Mouse (Mus musculus) gastrocnemius, adult 18-20 months (tissue): Measurements from ENCODE around the gene Hyal2. TPM values are rescaled to one million over a fixed set of nuclear protein-coding genes. Genes with fewer than 3 reads are reported as not detected.

Source experiments
- DNase-seq: peaks from one replicate; pipeline ENCODE4 v3.0.0; 2021; ENCODE audit warnings: low spot score
- long read RNA-seq, 2 experiments: library from polyadenylated mRNA; stranded (forward); transcript quantifications; one replicate each; pipeline ENCODE4 v2.0.0; 2021
- total RNA-seq, 2 experiments: library from RNA; stranded (reverse); gene quantifications; 2 replicates each; pipeline ENCODE4 v1.2.3; 2021

Gene Hyal2
- total RNA-seq: 10 to 100 TPM; 14.0 to 25.3 TPM
- long read RNA-seq, experiment 1, transcript Hyal2-201 (4 exons, 1,893 nt): major isoform, 16 of 19 reads
- long read RNA-seq, experiment 1, partial matches to known transcripts: 1 of 19 reads
- long read RNA-seq, experiment 1, other reads (novel, unspliced or antisense): 1 of 19 reads
- long read RNA-seq, experiment 2, transcript Hyal2-201 (4 exons, 1,893 nt): major isoform, 16 of 22 reads
- long read RNA-seq, experiment 2, partial matches to known transcripts: 3 of 22 reads
- long read RNA-seq, experiment 2, other reads (novel, unspliced or antisense): 2 of 22 reads

GRCm38 (mm10) chr9:107567702-107568319, at the start of gene Hyal2:
Gene Hyal2 (plus strand): TSS chr9:107567945.
- no peak for DNase-seq

GRCm38 (mm10) chr9:107520331-107520730, 47.4 kb upstream of the Hyal2 start:
- DNase-seq: no peak

- no peak for DNase-seq
Measured at GRCm38 (mm10) chr9:107521190-107521589, 46.6 kb upstream of the Hyal2 start.

DNA sequence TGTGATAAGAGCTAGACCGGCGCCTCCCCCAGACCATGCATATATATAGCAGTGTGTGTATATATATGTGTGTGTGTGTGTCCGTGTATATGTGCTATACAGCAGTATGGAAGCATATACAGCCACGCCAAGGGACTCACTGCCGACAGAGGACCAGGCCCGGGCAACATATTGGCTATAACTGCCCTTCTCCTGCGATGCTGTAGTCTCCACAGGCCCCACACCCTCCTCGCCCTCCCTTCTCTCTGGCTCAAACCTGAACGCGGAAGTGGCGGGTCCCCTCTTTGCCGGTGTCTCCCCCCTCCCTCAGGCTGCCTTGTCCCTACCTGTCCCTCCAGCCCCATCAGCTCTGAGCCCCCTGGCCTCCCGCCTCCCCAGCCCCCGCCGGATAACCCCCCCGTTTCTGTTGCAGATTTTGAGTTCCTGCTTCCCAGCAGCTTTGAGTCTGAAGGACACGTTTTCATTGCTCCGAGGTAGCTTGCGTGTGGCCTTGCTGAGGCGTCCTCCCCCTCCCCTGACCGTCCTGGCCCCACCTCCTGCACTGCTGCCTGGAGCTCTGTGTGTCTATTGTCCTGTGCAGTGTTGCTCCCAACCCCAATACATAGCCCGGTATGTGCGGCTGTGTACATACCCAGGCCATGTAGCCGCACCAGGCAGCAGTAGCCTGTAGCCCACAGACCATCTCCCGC, 45.9 kb upstream of the Hyal2 start:
- DNase-seq: no peak

GRCm38 (mm10) chr9:107522400-107522711, 45.4 kb upstream of the Hyal2 start:
- no peak for DNase-seq

- peak; percentile 74 for DNase-seq
Measured at GRCm38 (mm10) chr9:107526198-107527026, 41.3 kb upstream of the Hyal2 start.

DNA sequence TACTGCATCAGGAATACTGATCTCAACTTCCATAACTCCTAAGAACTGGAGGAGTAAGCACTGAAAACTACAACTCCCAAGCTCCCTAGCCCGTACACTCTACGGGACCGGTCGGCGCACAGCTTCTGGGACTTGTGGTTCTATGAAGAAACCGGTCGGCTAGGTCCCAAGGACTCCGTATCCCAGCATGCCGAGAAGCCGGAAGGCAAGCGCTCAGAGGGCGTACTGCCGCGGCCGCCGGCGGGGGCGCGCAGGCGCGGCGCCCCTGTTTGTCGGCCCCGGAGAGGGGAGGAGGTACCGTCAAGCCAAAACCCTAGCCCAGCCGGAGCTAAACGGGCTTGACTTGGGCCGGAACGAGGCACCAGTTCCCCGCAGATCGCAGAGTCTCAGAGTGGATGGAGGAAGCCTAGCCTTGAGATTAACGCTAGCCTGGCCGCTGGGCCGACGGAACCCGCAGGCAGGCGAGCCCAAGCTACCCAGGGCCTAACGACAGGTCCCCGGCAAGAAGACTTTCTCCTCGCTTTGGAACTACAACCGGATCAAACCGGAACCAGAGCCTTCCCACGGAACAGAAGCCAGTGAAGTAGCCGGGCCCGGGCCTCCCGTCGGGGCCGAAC, 33.8 kb upstream of the Hyal2 start, which contains the start of gene Tmem115:
Tmem115 (plus strand) TSS at position 155 of the 617 bp plus-strand sequence.
- peak; percentile 94 for DNase-seq

DNA sequence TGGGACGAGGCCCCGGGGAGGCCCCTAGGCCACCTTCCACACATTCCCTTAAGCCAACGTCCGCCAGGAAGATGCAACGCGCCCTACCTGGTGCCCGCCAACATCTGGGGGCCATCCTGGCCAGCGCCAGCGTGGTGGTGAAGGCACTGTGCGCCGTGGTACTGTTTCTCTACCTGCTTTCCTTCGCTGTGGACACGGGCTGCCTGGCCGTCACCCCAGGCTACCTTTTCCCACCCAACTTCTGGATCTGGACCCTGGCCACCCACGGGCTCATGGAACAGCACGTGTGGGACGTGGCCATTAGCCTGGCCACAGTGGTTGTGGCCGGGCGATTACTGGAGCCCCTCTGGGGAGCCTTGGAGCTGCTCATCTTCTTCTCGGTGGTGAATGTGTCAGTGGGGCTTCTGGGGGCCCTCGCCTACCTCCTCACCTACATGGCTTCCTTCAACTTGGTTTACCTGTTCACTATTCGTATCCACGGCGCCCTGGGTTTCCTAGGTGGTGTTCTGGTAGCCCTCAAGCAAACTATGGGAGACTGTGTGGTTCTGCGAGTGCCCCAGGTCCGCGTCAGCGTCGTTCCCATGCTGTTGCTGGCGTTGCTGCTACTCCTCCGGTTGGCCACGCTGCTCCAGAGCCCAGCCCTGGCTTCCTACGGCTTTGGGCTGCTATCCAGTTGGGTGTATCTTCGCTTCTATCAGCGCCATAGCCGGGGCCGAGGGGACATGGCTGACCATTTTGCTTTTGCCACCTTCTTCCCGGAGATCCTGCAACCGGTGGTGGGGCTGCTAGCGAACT, 33.1 kb upstream of the Hyal2 start:
- no peak for DNase-seq

- no peak for DNase-seq
Measured at GRCm38 (mm10) chr9:107538231-107538630, 29.5 kb upstream of the Hyal2 start.

GRCm38 (mm10) chr9:107538711-107539110, 29.0 kb upstream of the Hyal2 start:
- no peak for DNase-seq

GRCm38 (mm10) chr9:107539940-107540339, 27.8 kb upstream of the Hyal2 start:
- no peak for DNase-seq

DNA sequence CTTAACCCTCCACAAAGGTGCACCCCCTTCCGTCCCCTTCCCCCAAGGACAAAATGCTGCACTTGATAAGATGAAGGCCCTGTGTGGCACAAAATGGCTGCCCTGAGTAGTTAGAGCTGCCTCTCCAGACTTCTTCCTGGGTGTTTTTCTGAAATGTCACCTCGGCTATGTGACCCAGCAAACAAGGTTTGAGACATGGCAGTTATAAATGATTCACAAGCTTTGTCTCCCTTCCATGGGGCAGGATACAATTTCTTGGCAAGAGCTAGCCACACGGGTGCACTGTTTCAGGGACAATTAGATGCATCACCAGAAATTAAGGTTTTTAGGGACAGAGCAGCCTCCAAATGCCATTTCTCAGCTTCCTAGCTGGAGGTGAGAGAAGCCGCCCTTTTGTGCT, 27.3 kb upstream of the Hyal2 start:
- no peak for DNase-seq

DNA sequence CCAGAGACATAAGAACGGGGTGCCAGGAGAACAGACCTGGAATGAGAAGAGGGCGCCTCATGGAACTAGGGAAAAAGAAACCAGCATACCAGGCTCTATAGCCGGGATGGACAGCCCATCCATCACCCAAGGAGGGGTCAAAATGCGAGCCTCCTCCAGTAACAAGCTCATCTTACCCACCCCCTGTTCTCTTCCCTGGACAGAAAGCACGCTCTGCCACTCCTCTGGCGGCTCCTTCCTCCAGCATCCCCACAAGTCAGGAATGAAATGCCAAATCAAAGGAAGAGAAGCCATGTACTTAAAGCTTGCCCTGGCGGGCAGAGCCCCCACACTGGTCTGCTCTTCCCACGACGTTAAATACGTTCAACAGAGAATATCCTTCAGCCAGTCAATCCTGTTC, 26.7 kb upstream of the Hyal2 start:
- DNase-seq: no peak

GRCm38 (mm10) chr9:107541474-107542351, 26.0 kb upstream of the Hyal2 start, which contains the start of the genes Cyb561d2 and Nprl2:
Gene Cyb561d2 (minus strand): TSS chr9:107542193.
Gene Nprl2 (plus strand): TSS chr9:107542226.
- DNase-seq: peak; percentile 95

DNA sequence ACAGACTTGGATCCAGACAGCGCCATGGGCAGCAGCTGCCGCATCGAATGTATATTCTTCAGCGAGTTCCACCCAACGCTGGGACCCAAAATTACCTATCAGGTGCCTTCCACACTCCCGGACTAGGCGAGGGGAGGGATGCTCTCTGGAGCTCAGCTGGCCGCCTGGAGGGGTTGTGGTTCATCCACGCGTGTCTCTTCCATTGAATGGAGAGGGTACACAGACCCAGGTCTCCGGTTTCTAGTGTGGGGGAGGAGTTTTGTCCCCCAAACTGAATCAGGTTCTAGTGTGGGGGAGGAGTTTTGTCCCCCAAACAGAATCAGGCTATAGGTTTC, 25.4 kb upstream of the Hyal2 start:
- DNase-seq: no peak

DNA sequence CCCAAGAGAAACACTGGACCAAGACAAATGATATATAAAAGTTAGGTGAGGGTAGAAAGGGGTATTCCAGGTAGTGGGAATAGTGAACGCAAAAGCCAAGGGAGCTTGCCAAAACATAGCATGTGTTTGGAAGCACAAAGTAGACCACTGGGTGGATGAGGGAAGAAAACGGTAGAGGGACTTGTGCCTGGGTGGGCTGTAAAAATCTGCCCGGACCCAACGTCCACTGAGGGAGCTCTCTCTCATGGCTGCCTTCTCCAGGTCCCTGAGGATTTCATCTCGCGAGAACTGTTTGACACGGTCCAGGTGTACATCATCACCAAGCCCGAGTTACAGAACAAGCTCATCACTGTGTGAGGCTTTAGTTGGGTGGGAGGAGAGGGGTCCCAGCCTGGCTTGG, 25.0 kb upstream of the Hyal2 start:
- no peak for DNase-seq

DNA sequence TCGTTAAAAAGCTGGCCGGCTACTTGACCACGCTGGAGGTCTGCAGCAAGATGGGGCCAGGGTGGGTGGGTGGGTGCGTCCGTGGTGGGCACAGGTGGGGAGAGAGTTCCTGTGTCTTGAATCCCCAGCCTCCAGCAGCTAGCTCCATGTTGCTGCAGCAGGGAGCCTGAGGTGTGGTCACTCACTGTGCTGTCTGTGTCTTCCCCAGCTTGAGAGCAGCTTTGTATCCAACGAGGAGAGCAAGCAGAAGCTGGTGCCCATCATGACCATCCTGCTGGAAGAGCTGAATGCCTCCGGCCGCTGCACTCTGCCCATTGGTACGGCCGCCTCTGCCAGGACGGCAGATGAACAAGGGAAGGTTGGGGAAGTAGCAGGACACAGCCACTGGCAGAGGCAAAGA, 24.4 kb upstream of the Hyal2 start:
- DNase-seq: no peak

DNA sequence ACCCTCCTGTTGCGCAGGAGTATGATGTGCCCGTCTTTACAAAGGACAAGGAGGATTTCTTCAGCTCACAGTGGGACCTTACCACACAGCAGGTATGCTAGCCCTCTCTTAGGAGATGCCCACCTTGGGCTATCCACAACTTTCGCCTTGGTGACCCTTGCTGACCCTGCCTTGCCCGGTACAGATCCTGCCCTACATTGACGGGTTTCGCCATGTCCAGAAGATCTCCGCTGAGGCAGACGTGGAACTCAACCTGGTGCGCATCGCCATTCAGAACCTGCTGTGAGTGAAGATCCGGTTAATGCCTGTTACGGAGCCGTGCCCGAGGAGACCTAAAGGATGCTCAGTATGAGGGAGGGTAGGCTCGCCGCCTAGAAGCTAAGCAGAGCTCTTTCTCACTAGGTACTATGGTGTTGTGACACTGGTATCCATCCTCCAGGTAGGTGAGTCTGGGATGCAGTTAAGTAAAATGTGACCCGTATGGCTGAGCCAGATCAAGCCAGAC, 23.5 kb upstream of the Hyal2 start:
- no peak for DNase-seq

- no peak for DNase-seq
Measured at GRCm38 (mm10) chr9:107544729-107545128, 23.0 kb upstream of the Hyal2 start.
